Mouse (Mus musculus) midbrain, embryonic 13.5 days (tissue): ENCODE measurements around the gene Gbp4. TPM values are rescaled to one million over a fixed set of nuclear protein-coding genes. Genes with fewer than 3 reads are reported as not detected.
"Not testable (repeated sequence)": the region's sequence is repeated elsewhere in the genome, so short reads cannot be mapped to it uniquely, and the experiment has no call there.

Experiments
- ATAC-seq: fragments of 200-750 bp; cut with Nextera tagmentation; 2 replicates; pipeline ENCODE4 v1.8.0; 2017; ENCODE audit warnings: mild to moderate bottlenecking, moderate TSS enrichment, moderate library complexity
- H3K27ac ChIP-seq: fragments of 300-500 bp; sonication (generic); 2 replicates; pipeline ENCODE4 v1.5.1; 2015; ENCODE audit warnings: inconsistent platforms, mild to moderate bottlenecking, moderate library complexity
- H3K27me3 ChIP-seq: fragments of 300-500 bp; sonication (generic); 2 replicates; pipeline ENCODE4 v1.6.1; 2015; ENCODE audit warnings: mild to moderate bottlenecking, inconsistent platforms
- H3K36me3 ChIP-seq: fragments of 300-500 bp; sonication (generic); 2 replicates; pipeline ENCODE4 v1.6.1; 2015; ENCODE audit warnings: mild to moderate bottlenecking, inconsistent platforms
- H3K4me1 ChIP-seq: fragments of 300-500 bp; sonication (generic); replicated peaks from 2 replicates; pipeline ENCODE4 v1.6.1; 2015; ENCODE audit warnings: inconsistent platforms
- H3K4me2 ChIP-seq: fragments of 300-500 bp; sonication (generic); replicated peaks from 2 replicates; pipeline ENCODE4 v1.6.1; 2015; ENCODE audit warnings: moderate library complexity, mild to moderate bottlenecking, inconsistent platforms
- H3K4me3 ChIP-seq: fragments of 300-500 bp; sonication (generic); replicated peaks from 2 replicates; pipeline ENCODE4 v1.5.1; 2015; ENCODE audit warnings: mild to moderate bottlenecking, inconsistent platforms
- H3K9ac ChIP-seq: fragments of 300-500 bp; sonication (generic); replicated peaks from 2 replicates; pipeline ENCODE4 v1.6.1; 2015; ENCODE audit warnings: mild to moderate bottlenecking, inconsistent platforms
- H3K9me3 ChIP-seq: fragments of 300-500 bp; sonication (generic); 2 replicates; pipeline ENCODE4 v1.6.1; 2016; ENCODE audit warnings: mild to moderate bottlenecking, inconsistent platforms
- WGBS: fragments of 180-500 bp; shearing (Covaris S2); methylation state at CpG from one replicate; pipeline ENCODE4 v1.1.7; 2015; 5-methylcytosine and 5-hydroxymethylcytosine counted together
- polyA plus RNA-seq: library from polyadenylated mRNA; unstranded; fragments of >200 nt; fragmentation: Nextera tagmentation; extraction: Ambion mirVana; gene quantifications from 2 replicates; pipeline ENCODE4 v1.2.1, GENCODE M21; 2015

The Gbp4 gene
- polyA plus RNA-seq, 1 experiment from 2014 or later: 0.82 TPM

GRCm38 (mm10) chr5:105114696-105115095 is 24.7 kb downstream of the Gbp4 start:
- H3K9ac ChIP-seq: no peak overlapping the region
- H3K36me3 ChIP-seq: no peaks in the 10 kb centered on the region
- H3K27ac ChIP-seq: no peak overlapping the region
- H3K27me3 ChIP-seq: no peaks in the 10 kb centered on the region
- 88% methylated on average over 2 of the region's 2 CpGs for WGBS
- H3K9me3 ChIP-seq: no peaks in the 10 kb centered on the region
- no peak for ATAC-seq
- H3K4me3 ChIP-seq: no peak overlapping the region
- H3K4me1 ChIP-seq: no peaks in the 10 kb centered on the region
- H3K4me2 ChIP-seq: no peak overlapping the region

- Histone ChIP-seq H3K9me3 (no peaks in the 10 kb centered on the region), H3K27ac (no peak overlapping the region), H3K27me3 (no peaks in the 10 kb centered on the region), H3K9ac (no peak overlapping the region), H3K4me2 (no peak overlapping the region), H3K36me3 (no peaks in the 10 kb centered on the region), H3K4me3 (no peak overlapping the region), H3K4me1 (no peaks in the 10 kb centered on the region)
- ATAC-seq: no peak
- WGBS: 97% methylated on average over 5 of the region's 5 CpGs
Observed at GRCm38 (mm10) chr5:105113656-105114055, 25.7 kb downstream of the Gbp4 start.

- H3K4me3 ChIP-seq, ATAC-seq, H3K27ac ChIP-seq, H3K36me3 ChIP-seq, H3K4me1 ChIP-seq, H3K9ac ChIP-seq, H3K9me3 ChIP-seq, H3K27me3 ChIP-seq, H3K4me2 ChIP-seq: not testable (repeated sequence)
- WGBS: 26% methylated on average over 3 of the region's 4 CpGs
Observed at GRCm38 (mm10) chr5:105110271-105110852, 29.0 kb downstream of the Gbp4 start.

GRCm38 (mm10) chr5:105109775-105110174 is 29.6 kb downstream of the Gbp4 start:
- not testable (repeated sequence) for H3K4me2 ChIP-seq
- 33% methylated on average over 1 of the region's 1 CpGs for WGBS

GRCm38 (mm10) chr5:105105689-105106088 is 33.7 kb downstream of the Gbp4 start:
- H3K27ac ChIP-seq, H3K36me3 ChIP-seq, ATAC-seq, H3K4me1 ChIP-seq, H3K4me3 ChIP-seq, H3K9me3 ChIP-seq, H3K9ac ChIP-seq, H3K4me2 ChIP-seq, H3K27me3 ChIP-seq: not testable (repeated sequence)
- 91% methylated on average over 2 of the region's 2 CpGs for WGBS

More at GRCm38 (mm10) chr5:105109775-105110174, 29.6 kb downstream of the Gbp4 start:
- H3K4me1 ChIP-seq, H3K4me3 ChIP-seq, ATAC-seq, H3K9ac ChIP-seq, H3K27me3 ChIP-seq, H3K9me3 ChIP-seq, H3K27ac ChIP-seq, H3K36me3 ChIP-seq: not testable (repeated sequence)

GRCm38 (mm10) chr5:105081900-105082299 is 57.5 kb downstream of the Gbp4 start:
- Histone ChIP-seq H3K27ac (no peak overlapping the region), H3K4me1 (no peaks in the 10 kb centered on the region), H3K9ac (no peak overlapping the region), H3K27me3 (no peaks in the 10 kb centered on the region), H3K4me2 (no peak overlapping the region), H3K4me3 (no peak overlapping the region), H3K36me3 (no peaks in the 10 kb centered on the region), H3K9me3 (no peaks in the 10 kb centered on the region)
- no peak for ATAC-seq

- not testable (repeated sequence) for H3K9ac ChIP-seq, H3K9me3 ChIP-seq, H3K27ac ChIP-seq, H3K27me3 ChIP-seq, H3K4me3 ChIP-seq, H3K36me3 ChIP-seq, H3K4me1 ChIP-seq, ATAC-seq, H3K4me2 ChIP-seq
Observed at GRCm38 (mm10) chr5:105068356-105068755, 71.0 kb downstream of the Gbp4 start.

Other genes starting within 250 kb of the Gbp4 start
- 0.24 and 0.42 TPM in 2 replicates for gene Abcg3, start 156.9 kb downstream of the Gbp4 start, polyA plus RNA-seq
- gene Gbp9, start within 50 bp of the Gbp4 start, polyA plus RNA-seq: 0.75 and 1.1 TPM in 2 replicates
- 0.36 and 0.46 TPM in 2 replicates for gene Gbp8, start within 50 bp of the Gbp4 start, polyA plus RNA-seq
- gene Gbp10, start 99.9 kb upstream of the Gbp4 start, polyA plus RNA-seq: 0.36 and 0.74 TPM in 2 replicates
- 0.50 TPM in 1 of 2 replicates, not detected in the other for gene Gm43302, start 154.1 kb upstream of the Gbp4 start, polyA plus RNA-seq
- 2.0 and 2.7 TPM in 2 replicates for gene Gbp6, start 154.1 kb upstream of the Gbp4 start, polyA plus RNA-seq